In genomic region chrX:73739841-73740240, GRCm38 (mm10) we compare ENCODE assay signal across 2 mouse cellular contexts. TPM values are rescaled to one million over a fixed set of nuclear protein-coding genes. Genes with fewer than 3 reads are reported as not detected.
"Had no signal": no experiment of that assay in that cellular context is flagged by ENCODE, and none has a peak within 500 bp of the region (broad histone marks: within the 10 kb centered on the region; RNA-seq: fewer than 3 reads in every experiment).

No protein-coding gene starts in this region.

RNA-seq across cellular contexts. Expression of gene Plxnb3, which starts 17.0 kb away (rescaled TPM):
- total RNA-seq: hematopoietic stem cell, adult 5-6 weeks had no signal
- polyA plus RNA-seq: inflammation-experienced regulatory T-cells, adult 6 months had no signal

RNA-seq across cellular contexts. Expression of gene Srpk3, which starts 34.4 kb away (rescaled TPM):
- total RNA-seq: hematopoietic stem cell, adult 5-6 weeks had no signal
